ENCODE assay signal across 15 mouse cellular contexts in genomic region chr1:155532396-155532795, GRCm38 (mm10).
"Had no signal": no experiment of that assay in that cellular context is flagged by ENCODE, and none has a peak within 500 bp of the region (broad histone marks: within the 10 kb centered on the region; RNA-seq: fewer than 3 reads in every experiment).

No protein-coding gene starts in this region.

- H3K27me3 ChIP-seq: kidney, embryonic 15.5 days; limb, embryonic 15.5 days had no signal

- H3K9me3 ChIP-seq: kidney, embryonic 15.5 days; limb, embryonic 15.5 days; liver, embryonic 13.5 days; midbrain, embryonic 13.5 days had no signal

- ATAC-seq: midbrain, embryonic 13.5 days had no signal

- H3K4me2 ChIP-seq: kidney, embryonic 15.5 days; limb, embryonic 12.5 days; limb, embryonic 15.5 days; liver, embryonic 13.5 days; midbrain, embryonic 13.5 days had no signal

- DNase-seq: kidney, postnatal 10 days; layer of hippocampus, postnatal 36 days; liver, embryonic 13.5 days; lung, adult 2 months; right cerebral cortex, postnatal 14 days; right cerebral cortex, postnatal 4 days; thymus, adult 2 months; thymus, postnatal 14 days; thymus, postnatal 4 days had no signal

- H3K36me3 ChIP-seq: kidney, embryonic 15.5 days; limb, embryonic 12.5 days; limb, embryonic 15.5 days; liver, embryonic 13.5 days; midbrain, embryonic 13.5 days had no signal

- H3K27ac ChIP-seq: kidney, embryonic 15.5 days; left cerebral cortex, adult 2 months; limb, embryonic 12.5 days; limb, embryonic 15.5 days; liver, embryonic 13.5 days; midbrain, embryonic 13.5 days; stomach, postnatal 0 days had no signal

- H3K9ac ChIP-seq: kidney, embryonic 15.5 days; limb, embryonic 12.5 days; limb, embryonic 15.5 days; liver, embryonic 13.5 days; midbrain, embryonic 13.5 days had no signal

- H3K4me3 ChIP-seq: kidney, embryonic 15.5 days; left cerebral cortex, adult 2 months; limb, embryonic 12.5 days; limb, embryonic 15.5 days; liver, embryonic 13.5 days; midbrain, embryonic 13.5 days had no signal
